ENCODE assay signal across 16 mouse cellular contexts in genomic region chr10:69701226-69701625, GRCm38 (mm10).
DNase-seq lines count a peak whose midpoint lies in the region; ATAC-seq lines count a peak whose summit lies in the region.
"Had no signal": no experiment of that assay in that cellular context is flagged by ENCODE, and none has a peak within 500 bp of the region (broad histone marks: within the 10 kb centered on the region; RNA-seq: fewer than 3 reads in every experiment).

No protein-coding gene starts in this region.

- no peak overlapping the region for H3K9ac ChIP-seq in hindbrain, embryonic 12.5 days
- H3K9ac ChIP-seq: embryonic facial prominence, embryonic 13.5 days; heart, embryonic 12.5 days; liver, embryonic 13.5 days had no signal

- no peaks in the 10 kb centered on the region for H3K27me3 ChIP-seq in hindbrain, embryonic 12.5 days
- H3K27me3 ChIP-seq: embryonic facial prominence, embryonic 13.5 days; heart, embryonic 12.5 days; liver, embryonic 13.5 days had no signal

- H3K36me3 ChIP-seq in hindbrain, embryonic 12.5 days: no peaks in the 10 kb centered on the region
- H3K36me3 ChIP-seq: embryonic facial prominence, embryonic 13.5 days; heart, embryonic 12.5 days; limb, embryonic 10.5 days; liver, embryonic 13.5 days had no signal

- no peak overlapping the region for H3K4me2 ChIP-seq in hindbrain, embryonic 12.5 days (replicated peaks)
- H3K4me2 ChIP-seq: embryonic facial prominence, embryonic 13.5 days; heart, embryonic 12.5 days; liver, embryonic 13.5 days had no signal

- 41% methylated on average over 4 of the region's 4 CpGs for WGBS in hindbrain, embryonic 12.5 days

- ATAC-seq in hindbrain, embryonic 12.5 days (ENCODE audit: low FRiP score): peak; percentile 54
- no peak for ATAC-seq in CD4-positive, CD25-positive, alpha-beta regulatory T cell, adult 4 months

- intact Hi-C loops in heart, postnatal 36 days (cut with DNase I): no loop called here

- H3K27ac ChIP-seq in hindbrain, embryonic 12.5 days: no peak overlapping the region; the same call in 1 of the 2 replicates
- H3K27ac ChIP-seq: embryonic facial prominence, embryonic 13.5 days; limb, embryonic 10.5 days; liver, embryonic 13.5 days had no signal

- no peaks in the 10 kb centered on the region for H3K9me3 ChIP-seq in hindbrain, embryonic 12.5 days (replicated peaks)
- H3K9me3 ChIP-seq: embryonic facial prominence, embryonic 13.5 days; heart, embryonic 12.5 days; limb, embryonic 10.5 days; liver, embryonic 13.5 days had no signal

- peak; percentile 65 to 79 for DNase-seq in cerebellum, postnatal 10 days
- no peak for DNase-seq in cerebellum, adult 11 months
- peak; percentile 63 for DNase-seq in layer of hippocampus, adult 11-12 months (ENCODE audit: low spot score)
- DNase-seq in layer of hippocampus, adult 9-10 months (ENCODE audit: low spot score): no peak
- DNase-seq in brain, adult 2 months (ENCODE audit: low read depth, low spot score): peak; percentile 87
- DNase-seq in heart, postnatal 36 days: no peak
- DNase-seq: adrenal gland, adult 8-10 months; B cell, adult 2 months; kidney, adult 8-10 months; liver, embryonic 13.5 days; lung, postnatal 10 days had no signal

- peaks cover 22% of the 10 kb centered on the region for H3K4me1 ChIP-seq in hindbrain, embryonic 12.5 days
- H3K4me1 ChIP-seq: liver, embryonic 13.5 days had no signal

- no peak overlapping the region for H3K4me3 ChIP-seq in hindbrain, embryonic 12.5 days
- H3K4me3 ChIP-seq: embryonic facial prominence, embryonic 13.5 days; heart, embryonic 12.5 days; limb, embryonic 10.5 days; liver, embryonic 13.5 days had no signal

Comparison
In these comparisons a context has a peak if more than half of its experiments do, and no peak if none do; other contexts are left out.
1. DNase-seq: peak in cerebellum, postnatal 10 days (2 of 2), layer of hippocampus, adult 11-12 months (single experiment) and brain, adult 2 months (single experiment); none in cerebellum, adult 11 months (single experiment), layer of hippocampus, adult 9-10 months (single experiment) and heart, postnatal 36 days (0 of 2).